ENCODE assay signal across 8 mouse cellular contexts in genomic region chr4:49153849-49154248, GRCm38 (mm10).
DNase-seq lines count a peak whose midpoint lies in the region; ATAC-seq and TF ChIP-seq lines count a peak whose summit lies in the region.

No protein-coding gene starts in this region.

- H3K27me3 ChIP-seq in testis, adult 2 months (ENCODE audit: control insufficient read depth, insufficient read depth, low read length), result no peaks in the 10 kb centered on the region
- no peaks in the 10 kb centered on the region for H3K27me3 ChIP-seq in lung, embryonic 14.5 days (ENCODE audit: insufficient read depth, low read length)

- peak; percentile 45; the same call in 1 of the 2 replicates for TF ChIP-seq CTCF in testis, adult 2 months (IDR thresholded peaks at IDR 0.05; ENCODE audit: control insufficient read depth, insufficient read depth, insufficient replicate concordance, low read depth, low read length)
- peak; percentile 78 for TF ChIP-seq CTCF in lung, embryonic 14.5 days (IDR thresholded peaks at IDR 0.05; ENCODE audit: low read depth)

- DNase-seq in testis, postnatal 14 days (ENCODE audit: low spot score), result no peak
- peak; percentile 1 for DNase-seq in c-Kit-positive CD71-positive TER-119-positive erythroid progenitor cells, embryonic 14.5 days (ENCODE audit: low spot score)
- DNase-seq in frontal cortex, postnatal 36 days (ENCODE audit: low spot score in 2 of 2), result peak; percentile 57 to 74
- peak; percentile 66 for DNase-seq in layer of hippocampus, adult 11-12 months (ENCODE audit: low spot score)
- DNase-seq in lung, embryonic 14.5 days, result peak; percentile 76
- peak; percentile 55 for DNase-seq in right cerebral cortex, postnatal 25 days

- H3K36me3 ChIP-seq in testis, adult 2 months (ENCODE audit: control insufficient read depth, insufficient read depth, low read length), result no peaks in the 10 kb centered on the region
- H3K36me3 ChIP-seq in lung, embryonic 14.5 days (ENCODE audit: insufficient read depth), result no peaks in the 10 kb centered on the region

- no peak overlapping the region for H3K4me3 ChIP-seq in testis, adult 2 months (ENCODE audit: control insufficient read depth, low read depth, low read length)
- H3K4me3 ChIP-seq in lung, embryonic 14.5 days (ENCODE audit: low read depth, low read length), result no peak overlapping the region

- ATAC-seq in lung, embryonic 14.5 days (ENCODE audit: insufficient read depth), result peak; percentile 68; the same call in 1 of the 2 replicates
- no peak for ATAC-seq in erythroblast, adult 5-6 weeks (replicated peaks; ENCODE audit: low FRiP score, poor library complexity, severe bottlenecking)

- WGBS in lung, embryonic 14.5 days, result 32% methylated on average over 5 of the region's 5 CpGs

- H3K9me3 ChIP-seq in lung, embryonic 14.5 days (ENCODE audit: low read depth, low read length), result no peaks in the 10 kb centered on the region

- no peak overlapping the region for H3K4me2 ChIP-seq in lung, embryonic 14.5 days

- no peak for TF ChIP-seq POLR2A in testis, adult 2 months (IDR thresholded peaks at IDR 0.05; ENCODE audit: control insufficient read depth, low read depth, low read length)

- H3K9ac ChIP-seq in lung, embryonic 14.5 days, result no peak overlapping the region

- H3K4me1 ChIP-seq in testis, adult 2 months (ENCODE audit: control insufficient read depth, insufficient read depth, low read length), result no peaks in the 10 kb centered on the region
- H3K4me1 ChIP-seq in lung, embryonic 14.5 days (ENCODE audit: insufficient read depth), result no peaks in the 10 kb centered on the region

- H3K27ac ChIP-seq in testis, adult 2 months (ENCODE audit: control insufficient read depth, insufficient read depth, low read depth, low read length), result no peak overlapping the region
- no peak overlapping the region for H3K27ac ChIP-seq in lung, embryonic 14.5 days (ENCODE audit: low read depth)
